Mouse (Mus musculus) gastrocnemius, adult 8-10 months (tissue): Measurements from ENCODE around the gene Gcnt2. TPM values are rescaled to one million over a fixed set of nuclear protein-coding genes. Genes with fewer than 3 reads are reported as not detected.
"Not testable (repeated sequence)": the region's sequence is repeated elsewhere in the genome, so short reads cannot be mapped to it uniquely, and the experiment has no call there.

ENCODE experiments used
- DNase-seq, 2 experiments: peaks; one replicate each; pipeline ENCODE4 v3.0.0; 2022; ENCODE audit warnings: low spot score in 2 of 2
- microRNA-seq: library from miRNA; unstranded; fragments of <30 nt; microRNA quantifications from one replicate; pipeline ENCODE4 v1.2.0, GENCODE M21; 2022
- total RNA-seq, 4 experiments: library from RNA; stranded (reverse); gene quantifications; 2 replicates each; pipeline ENCODE4 v1.2.4; 2022

Gene Gcnt2
- total RNA-seq, 4 experiments from 2014 or later, result 7.2 to 13.5 (median 10.7) TPM

GRCm38 (mm10) chr13:40987608-40988303 is 128.2 kb downstream of the Gcnt2 start:
- not testable (repeated sequence) for DNase-seq

- DNase-seq, result no peak
Observed at GRCm38 (mm10) chr13:40988418-40988817, 128.9 kb downstream of the Gcnt2 start.

- no peak for DNase-seq
Observed at GRCm38 (mm10) chr13:40994487-40995263, 135.1 kb downstream of the Gcnt2 start.

- DNase-seq, result not testable (repeated sequence)
Observed at GRCm38 (mm10) chr13:40998537-40998936, 139.0 kb downstream of the Gcnt2 start.

GRCm38 (mm10) chr13:41000140-41000925 is 140.8 kb downstream of the Gcnt2 start:
- peak in 1 of 2 experiments; percentile 8 for DNase-seq

GRCm38 (mm10) chr13:41000926-41001639 is 141.5 kb downstream of the Gcnt2 start, which contains the start of gene Pak1ip1:
Gene Pak1ip1, plus strand, starts transcription at chr13:41001023.
- peak; percentile 81 to 82 for DNase-seq

- no peak for DNase-seq
Observed at GRCm38 (mm10) chr13:41002001-41002400, 142.4 kb downstream of the Gcnt2 start.

- DNase-seq, result no peak
Observed at GRCm38 (mm10) chr13:41006244-41006643, 146.7 kb downstream of the Gcnt2 start.

GRCm38 (mm10) chr13:41008271-41008670 is 148.7 kb downstream of the Gcnt2 start:
- no peak for DNase-seq

GRCm38 (mm10) chr13:41008946-41009345 is 149.4 kb downstream of the Gcnt2 start:
- no peak for DNase-seq

Small RNA genes within 50 kb of the gene (microRNA-seq; reads per million reads assigned to microRNA genes)
- gene Mir5124a, result not detected

Other genes starting within 250 kb of the Gcnt2 start
- under 1 TPM in 1 of 4 experiments, not detected in 3; 0.17 TPM for gene Tfap2a, start 121.4 kb upstream of the Gcnt2 start, total RNA-seq
- gene Pak1ip1, start 141.3 kb downstream of the Gcnt2 start, total RNA-seq, result 10 to 100 TPM; 24.0 to 26.8 (median 25.4) TPM
- 10 to 100 TPM; 61.9 to 77.7 (median 67.6) TPM for gene Tmem14c, start 156.5 kb downstream of the Gcnt2 start, total RNA-seq
- gene Mak, start 220.0 kb downstream of the Gcnt2 start, total RNA-seq, result not detected